Mouse (Mus musculus) kidney, embryonic 15.5 days (tissue): Measurements from ENCODE around the gene Gpt2. TPM values are rescaled to one million over a fixed set of nuclear protein-coding genes. Genes with fewer than 3 reads are reported as not detected.

Experiments used
- ATAC-seq: fragments of 200-750 bp; cut with Nextera tagmentation; replicated peaks from 2 replicates; pipeline ENCODE4 v1.8.0; 2017; ENCODE audit warnings: moderate TSS enrichment; ENCODE audit not compliant: low FRiP score
- H3K27ac ChIP-seq: fragments of 300-500 bp; sonication (generic); 2 replicates; pipeline ENCODE4 v1.5.1; 2015; ENCODE audit warnings: mild to moderate bottlenecking, inconsistent platforms
- H3K27me3 ChIP-seq: fragments of 300-500 bp; sonication (generic); 2 replicates; pipeline ENCODE4 v1.6.1; 2015; ENCODE audit warnings: inconsistent platforms
- H3K36me3 ChIP-seq: fragments of 300-500 bp; sonication (generic); 2 replicates; pipeline ENCODE4 v1.6.1; 2015; ENCODE audit warnings: inconsistent platforms
- H3K4me1 ChIP-seq: fragments of 300-500 bp; sonication (generic); 2 replicates; pipeline ENCODE4 v1.6.1; 2015; ENCODE audit warnings: inconsistent platforms
- H3K4me2 ChIP-seq: fragments of 300-500 bp; sonication (generic); 2 replicates; pipeline ENCODE4 v1.6.1; 2015; ENCODE audit warnings: moderate library complexity, mild to moderate bottlenecking, inconsistent platforms
- H3K4me3 ChIP-seq: fragments of 300-500 bp; sonication (generic); replicated peaks from 2 replicates; pipeline ENCODE4 v1.5.1; 2015; ENCODE audit warnings: mild to moderate bottlenecking, inconsistent platforms
- H3K9ac ChIP-seq: fragments of 300-500 bp; sonication (generic); 2 replicates; pipeline ENCODE4 v1.6.1; 2015; ENCODE audit warnings: mild to moderate bottlenecking, inconsistent platforms
- H3K9me3 ChIP-seq: fragments of 300-500 bp; sonication (generic); replicated peaks from 2 replicates; pipeline ENCODE4 v1.6.1; 2016; ENCODE audit warnings: inconsistent platforms
- WGBS: fragments of 180-500 bp; shearing (Covaris S2); methylation state at CpG from one replicate; pipeline ENCODE4 v1.1.7; 2015; ENCODE audit warnings: mixed read lengths; 5-methylcytosine and 5-hydroxymethylcytosine counted together
- polyA plus RNA-seq: library from polyadenylated mRNA; unstranded; fragments of >200 nt; fragmentation: Nextera tagmentation; extraction: Ambion mirVana; gene quantifications from 2 replicates; pipeline ENCODE4 v1.2.1, GENCODE M21; 2015

The Gpt2 gene
- polyA plus RNA-seq, 1 experiment from 2014 or later, result 21.5 TPM

- H3K36me3 ChIP-seq, result no peaks in the 10 kb centered on the region
- no peak overlapping the region for H3K4me2 ChIP-seq
- H3K4me1 ChIP-seq, result no peaks in the 10 kb centered on the region
- H3K9me3 ChIP-seq, result no peaks in the 10 kb centered on the region
- H3K27me3 ChIP-seq, result no peaks in the 10 kb centered on the region
- no peak overlapping the region for H3K4me3 ChIP-seq
- 75% methylated on average over 3 of the region's 3 CpGs for WGBS
- ATAC-seq, result no peak
- no peak overlapping the region for H3K9ac ChIP-seq
- H3K27ac ChIP-seq, result no peak overlapping the region
Observed at GRCm38 (mm10) chr8:85565186-85565585, 72.8 kb downstream of the Gpt2 start.

DNA sequence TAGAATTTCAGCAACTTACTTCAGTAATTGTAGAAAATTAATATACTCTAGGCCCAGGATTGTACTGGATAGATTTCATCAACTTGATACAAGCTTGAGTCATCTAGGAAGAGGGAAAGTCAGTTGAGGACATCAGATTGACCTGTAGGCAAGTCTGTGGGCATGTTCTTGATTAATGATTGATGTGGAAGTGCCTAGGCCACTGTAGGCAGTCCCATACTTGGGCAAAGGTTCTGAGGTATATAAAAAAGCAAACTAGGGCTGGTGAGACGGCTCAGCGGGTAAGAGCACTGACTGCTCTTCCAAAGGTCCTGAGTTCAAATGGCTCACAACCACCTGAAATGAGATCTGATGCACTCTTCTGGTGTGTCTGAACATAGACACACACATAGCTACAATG, 75.4 kb downstream of the Gpt2 start:
- WGBS, result 81% methylated on average over 2 of the region's 2 CpGs
- Histone ChIP-seq H3K4me3 (no peak overlapping the region), H3K36me3 (no peaks in the 10 kb centered on the region), H3K4me1 (no peaks in the 10 kb centered on the region), H3K27me3 (no peaks in the 10 kb centered on the region), H3K9ac (no peak overlapping the region), H3K4me2 (no peak overlapping the region), H3K9me3 (no peaks in the 10 kb centered on the region), H3K27ac (no peak overlapping the region)
- no peak for ATAC-seq

GRCm38 (mm10) chr8:85570466-85570865, 78.1 kb downstream of the Gpt2 start:
- no peaks in the 10 kb centered on the region for H3K4me1 ChIP-seq
- WGBS, result 86% methylated on average over 4 of the region's 4 CpGs
- no peaks in the 10 kb centered on the region for H3K9me3 ChIP-seq
- no peak overlapping the region for H3K27ac ChIP-seq
- no peak overlapping the region for H3K9ac ChIP-seq
- H3K27me3 ChIP-seq, result no peaks in the 10 kb centered on the region
- no peak overlapping the region for H3K4me2 ChIP-seq
- no peak overlapping the region for H3K4me3 ChIP-seq
- ATAC-seq, result no peak
- H3K36me3 ChIP-seq, result no peaks in the 10 kb centered on the region

DNA sequence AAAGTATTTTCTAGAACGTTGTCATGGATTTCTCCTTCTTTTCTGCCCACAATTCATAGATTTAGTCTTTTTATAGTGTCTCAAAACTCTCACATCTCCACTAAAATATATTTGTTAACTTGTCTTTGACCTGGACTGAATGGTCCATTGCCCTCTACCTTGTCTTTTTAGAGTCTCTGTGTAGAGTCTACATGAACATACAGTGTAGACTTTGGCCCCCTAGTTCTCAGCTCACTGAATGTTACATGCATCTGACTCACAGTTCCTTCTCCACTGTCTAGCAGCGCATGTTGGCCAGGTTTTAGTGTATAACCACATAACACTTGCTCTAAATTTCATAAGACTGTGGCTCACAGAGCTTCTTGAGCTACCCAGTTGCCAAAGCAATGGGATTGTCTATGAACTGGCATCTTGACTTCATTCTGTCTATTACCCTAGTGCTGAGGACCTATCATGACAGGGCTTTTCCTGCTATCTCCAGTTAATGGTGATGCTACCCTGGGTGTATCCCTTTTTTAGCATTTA, 81.7 kb downstream of the Gpt2 start:
- Histone ChIP-seq H3K36me3 (no peaks in the 10 kb centered on the region), H3K9me3 (no peaks in the 10 kb centered on the region), H3K9ac (no peak overlapping the region), H3K4me3 (no peak overlapping the region), H3K27ac (no peak overlapping the region), H3K4me1 (no peaks in the 10 kb centered on the region), H3K4me2 (no peak overlapping the region), H3K27me3 (no peaks in the 10 kb centered on the region)
- 83% methylated on average over 2 of the region's 2 CpGs for WGBS
- no peak for ATAC-seq

Other genes with a start within 250 kb of the Gpt2 start
- gene Orc6, start 192.9 kb upstream of the Gpt2 start, polyA plus RNA-seq, result 110 and 111 TPM in 2 replicates
- 142 and 144 TPM in 2 replicates for gene Vps35, start 192.8 kb upstream of the Gpt2 start, polyA plus RNA-seq
- gene Mylk3, start 106.2 kb upstream of the Gpt2 start, polyA plus RNA-seq, result 1.7 and 2.4 TPM in 2 replicates
- gene 4921524J17Rik, start 59.7 kb upstream of the Gpt2 start, polyA plus RNA-seq, result 42.8 and 46.2 TPM in 2 replicates
- 166 and 169 TPM in 2 replicates for gene Dnaja2, start 62.8 kb downstream of the Gpt2 start, polyA plus RNA-seq
- 16.6 and 18.9 TPM in 2 replicates for gene Neto2, start 208.3 kb downstream of the Gpt2 start, polyA plus RNA-seq